15 mouse cellular contexts compared by ENCODE assay signal in the genomic region with DNA sequence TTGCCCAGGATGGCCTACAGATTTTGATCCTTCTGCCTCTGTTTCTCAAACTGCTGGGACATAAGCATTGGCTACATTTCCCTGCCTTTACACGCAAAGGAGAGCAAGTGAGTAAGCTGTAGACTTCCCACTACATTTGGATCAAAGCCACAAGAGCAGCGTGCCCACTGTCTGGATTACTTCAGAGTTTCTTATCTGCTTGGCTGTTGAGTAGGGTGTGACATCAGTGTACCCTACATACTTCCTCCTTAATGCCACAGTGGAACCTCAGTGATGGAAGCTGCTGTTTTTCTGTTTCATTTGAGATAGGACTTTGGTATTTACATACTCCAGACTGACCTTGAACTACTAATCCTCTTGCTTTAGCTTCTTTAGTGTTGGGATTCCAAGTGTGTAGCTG. TPM values are rescaled to one million over a fixed set of nuclear protein-coding genes. Genes with fewer than 3 reads are reported as not detected.
DNase-seq lines count a peak whose midpoint lies in the region; ATAC-seq and TF ChIP-seq lines count a peak whose summit lies in the region.
"Had no signal": no experiment of that assay in that cellular context is flagged by ENCODE, and none has a peak within 500 bp of the region (broad histone marks: within the 10 kb centered on the region; RNA-seq: fewer than 3 reads in every experiment).

No protein-coding gene starts in this region.

- peak overlapping the region; percentile 27 for H3K4me3 ChIP-seq in heart, embryonic 12.5 days
- H3K4me3 ChIP-seq in G1E (ENCODE audit: low read depth, low read length), result no peak overlapping the region
- peak overlapping the region; percentile 38 for H3K4me3 ChIP-seq in heart, postnatal 0 days (ENCODE audit: low read depth, low read length)
- no peak overlapping the region for H3K4me3 ChIP-seq in liver, embryonic 16.5 days (ENCODE audit: low read depth, low read length)
- no peak overlapping the region for H3K4me3 ChIP-seq in kidney, embryonic 14.5 days (ENCODE audit: low read length)
- H3K4me3 ChIP-seq in forebrain, embryonic 16.5 days (replicated peaks; ENCODE audit: low read length), result no peak overlapping the region
- H3K4me3 ChIP-seq: forebrain, embryonic 12.5 days; liver, embryonic 15.5 days; neural tube, embryonic 15.5 days had no signal

- peak; percentile 62; the same call in 1 of the 2 replicates for ATAC-seq in heart, embryonic 12.5 days (ENCODE audit: insufficient number of reproducible peaks, low FRiP score)
- peak; percentile 40; the same call in 1 of the 2 replicates for ATAC-seq in G1E (ENCODE audit: extremely low read depth, insufficient number of reproducible peaks, low FRiP score, poor library complexity, severe bottlenecking)
- ATAC-seq in heart, postnatal 0 days (ENCODE audit: insufficient read depth, low read depth), result peak; percentile 34
- peak; percentile 42; the same call in 1 of the 2 replicates for ATAC-seq in liver, embryonic 16.5 days (ENCODE audit: low read depth)
- ATAC-seq in kidney, embryonic 14.5 days (ENCODE audit: low FRiP score, low TSS enrichment), result no peak
- no peak for ATAC-seq in forebrain, embryonic 16.5 days

- peaks cover 65% of the 10 kb centered on the region for H3K4me1 ChIP-seq in heart, embryonic 12.5 days (replicated peaks)
- peaks cover 17% of the 10 kb centered on the region for H3K4me1 ChIP-seq in G1E (ENCODE audit: insufficient read depth, low read depth, low read length)
- peaks cover 39% of the 10 kb centered on the region for H3K4me1 ChIP-seq in heart, postnatal 0 days (ENCODE audit: control insufficient read depth, insufficient read depth)
- H3K4me1 ChIP-seq in liver, embryonic 16.5 days (ENCODE audit: control insufficient read depth, low read depth, low read length), result peaks cover 11% of the 10 kb centered on the region
- H3K4me1 ChIP-seq in kidney, embryonic 14.5 days (ENCODE audit: control insufficient read depth, insufficient read depth, low read length), result no peaks in the 10 kb centered on the region
- H3K4me1 ChIP-seq in forebrain, embryonic 16.5 days (replicated peaks; ENCODE audit: control insufficient read depth, insufficient read depth, low read length), result no peaks in the 10 kb centered on the region
- H3K4me1 ChIP-seq: forebrain, embryonic 12.5 days; neural tube, embryonic 15.5 days had no signal

- TF ChIP-seq EP300 in heart, postnatal 0 days (IDR thresholded peaks at IDR 0.05; ENCODE audit: low read depth), result peak; percentile 63

- H3K9ac ChIP-seq in heart, embryonic 12.5 days, result peak overlapping the region; percentile 52
- H3K9ac ChIP-seq in heart, postnatal 0 days (replicated peaks; ENCODE audit: low read depth, low read length), result peak overlapping the region; percentile 52; the same call in 1 of the 2 replicates
- no peak overlapping the region for H3K9ac ChIP-seq in liver, embryonic 16.5 days (ENCODE audit: low read depth, low read length)
- H3K9ac ChIP-seq in kidney, embryonic 14.5 days (ENCODE audit: low read depth, low read length), result no peak overlapping the region
- H3K9ac ChIP-seq in forebrain, embryonic 16.5 days (replicated peaks; ENCODE audit: low read depth, low read length), result no peak overlapping the region
- H3K9ac ChIP-seq: forebrain, embryonic 12.5 days; liver, embryonic 15.5 days; neural tube, embryonic 15.5 days had no signal

- intact Hi-C loops in heart, postnatal 25 days (cut with DNase I), result no loop called here

- H3K27ac ChIP-seq in heart, embryonic 12.5 days (ENCODE audit: poor library complexity, severe bottlenecking), result peak overlapping the region; percentile 94
- peak overlapping the region; percentile 97 for H3K27ac ChIP-seq in heart, postnatal 0 days (ENCODE audit: low read depth)
- no peak overlapping the region for H3K27ac ChIP-seq in liver, embryonic 16.5 days (ENCODE audit: low read length)
- H3K27ac ChIP-seq in kidney, embryonic 14.5 days (ENCODE audit: low read depth, low read length), result no peak overlapping the region
- H3K27ac ChIP-seq in forebrain, embryonic 16.5 days (ENCODE audit: low read length), result no peak overlapping the region
- H3K27ac ChIP-seq: forebrain, embryonic 12.5 days; liver, embryonic 15.5 days; neural tube, embryonic 15.5 days had no signal

- 12% methylated on average over 2 of the region's 2 CpGs for WGBS in heart, embryonic 12.5 days
- 8% methylated on average over 2 of the region's 2 CpGs for WGBS in heart, postnatal 0 days
- 16% methylated on average over 2 of the region's 2 CpGs for WGBS in liver, embryonic 16.5 days (ENCODE audit: insufficient replicate concordance)
- WGBS in kidney, embryonic 14.5 days, result 90% methylated on average over 2 of the region's 2 CpGs
- 81% methylated on average over 2 of the region's 2 CpGs for WGBS in forebrain, embryonic 16.5 days

- no peaks in the 10 kb centered on the region for H3K27me3 ChIP-seq in heart, embryonic 12.5 days (replicated peaks)
- H3K27me3 ChIP-seq in G1E (ENCODE audit: insufficient read depth, low read length), result no peaks in the 10 kb centered on the region
- no peaks in the 10 kb centered on the region for H3K27me3 ChIP-seq in heart, postnatal 0 days (ENCODE audit: control insufficient read depth, insufficient read depth, low read length)
- no peaks in the 10 kb centered on the region for H3K27me3 ChIP-seq in liver, embryonic 16.5 days (ENCODE audit: control insufficient read depth, insufficient read depth, low read depth, low read length)
- no peaks in the 10 kb centered on the region for H3K27me3 ChIP-seq in kidney, embryonic 14.5 days (ENCODE audit: control insufficient read depth, insufficient read depth, low read length)
- no peaks in the 10 kb centered on the region for H3K27me3 ChIP-seq in forebrain, embryonic 16.5 days (replicated peaks; ENCODE audit: control insufficient read depth, insufficient read depth, low read length)
- H3K27me3 ChIP-seq: forebrain, embryonic 12.5 days; liver, embryonic 15.5 days; neural tube, embryonic 15.5 days had no signal

- no peaks in the 10 kb centered on the region for H3K9me3 ChIP-seq in heart, embryonic 12.5 days (replicated peaks)
- H3K9me3 ChIP-seq in G1E (replicated peaks), result no peaks in the 10 kb centered on the region
- no peaks in the 10 kb centered on the region for H3K9me3 ChIP-seq in heart, postnatal 0 days (replicated peaks; ENCODE audit: control insufficient read depth, low read length)
- H3K9me3 ChIP-seq in liver, embryonic 16.5 days (replicated peaks; ENCODE audit: control insufficient read depth, low read length), result no peaks in the 10 kb centered on the region
- H3K9me3 ChIP-seq in kidney, embryonic 14.5 days (ENCODE audit: control insufficient read depth, low read length), result no peaks in the 10 kb centered on the region
- no peaks in the 10 kb centered on the region for H3K9me3 ChIP-seq in forebrain, embryonic 16.5 days (ENCODE audit: control insufficient read depth, low read length)
- H3K9me3 ChIP-seq: forebrain, embryonic 12.5 days; liver, embryonic 15.5 days; neural tube, embryonic 15.5 days had no signal

- TF ChIP-seq CTCF in G1E (IDR thresholded peaks at IDR 0.05; ENCODE audit: low read depth, low read length), result no peak
- no peak for TF ChIP-seq CTCF in heart, postnatal 0 days (IDR thresholded peaks at IDR 0.05; ENCODE audit: low read depth)

- no peak for DNase-seq in heart, postnatal 25 days (ENCODE audit: low spot score)
- DNase-seq in G1E (ENCODE audit: low spot score), result peak; percentile 40
- DNase-seq in heart, postnatal 0 days (ENCODE audit: low spot score), result peak; percentile 79
- DNase-seq in embryo, embryonic 10.5 days (ENCODE audit: low spot score), result no peak
- DNase-seq: adrenal gland, postnatal 14 days; cerebellum, postnatal 36 days; kidney, adult 9 months; right cerebral cortex, adult 18-20 months had no signal

- peaks cover 49% of the 10 kb centered on the region for H3K36me3 ChIP-seq in heart, embryonic 12.5 days
- H3K36me3 ChIP-seq in G1E (replicated peaks), result peaks cover 86% of the 10 kb centered on the region
- peaks cover 11% of the 10 kb centered on the region for H3K36me3 ChIP-seq in heart, postnatal 0 days (replicated peaks; ENCODE audit: control insufficient read depth, insufficient read depth, low read length)
- no peaks in the 10 kb centered on the region; the same call in 1 of the 2 replicates for H3K36me3 ChIP-seq in liver, embryonic 16.5 days (ENCODE audit: control insufficient read depth, insufficient read depth)
- H3K36me3 ChIP-seq in kidney, embryonic 14.5 days (ENCODE audit: control insufficient read depth, insufficient read depth, low read length), result peaks cover 42% of the 10 kb centered on the region
- H3K36me3 ChIP-seq in forebrain, embryonic 16.5 days (ENCODE audit: control insufficient read depth, insufficient read depth), result peaks cover 8% of the 10 kb centered on the region; the same call in 1 of the 2 replicates

- H3K4me2 ChIP-seq in heart, embryonic 12.5 days, result peak overlapping the region; percentile 42
- peak overlapping the region; percentile 53 for H3K4me2 ChIP-seq in heart, postnatal 0 days (ENCODE audit: low read depth, low read length)
- H3K4me2 ChIP-seq in liver, embryonic 16.5 days (ENCODE audit: low read depth, low read length), result no peak overlapping the region
- H3K4me2 ChIP-seq in kidney, embryonic 14.5 days (replicated peaks; ENCODE audit: low read depth, low read length), result no peak overlapping the region
- no peak overlapping the region for H3K4me2 ChIP-seq in forebrain, embryonic 16.5 days (ENCODE audit: low read length)
- H3K4me2 ChIP-seq: forebrain, embryonic 12.5 days; liver, embryonic 15.5 days; neural tube, embryonic 15.5 days had no signal

RNA-seq across cellular contexts. Expression of a gene that starts 20.2 kb away (rescaled TPM):
- polyA plus RNA-seq in heart, embryonic 12.5 days (2016; fragmentation: Nextera tagmentation; extraction: Ambion mirVana), result 73.5 and 75.0 TPM in 2 replicates
- total RNA-seq in heart, postnatal 25 days (2021), result 10 to 100 TPM; 35.0 to 38.6 TPM
- 49.3 and 49.6 TPM in 2 replicates for total RNA-seq in G1E (2014; fragmentation: Nextera tagmentation)
- 49.7 and 52.2 TPM in 2 replicates for total RNA-seq in G1E (2017)
- 32.9 and 38.1 TPM in 2 replicates for polyA plus RNA-seq in G1E (2012)
- total RNA-seq in heart, postnatal 0 days (2014; rRNA removed; ENCODE audit: low replicate concordance), result 54.7 and 65.5 TPM in 2 replicates
- polyA plus RNA-seq in heart, postnatal 0 days (2015; fragmentation: Nextera tagmentation; extraction: Ambion mirVana), result 22.6 and 25.5 TPM in 2 replicates
- polyA plus RNA-seq in liver, embryonic 16.5 days (2015; fragmentation: Nextera tagmentation; extraction: Ambion mirVana), result 12.4 and 14.7 TPM in 2 replicates
- 60.0 and 101 TPM in 2 replicates for polyA plus RNA-seq in kidney, embryonic 14.5 days (2014; fragmentation: Nextera tagmentation; extraction: Ambion mirVana)
- 63.8 and 65.6 TPM in 2 replicates for polyA plus RNA-seq in forebrain, embryonic 16.5 days (2015; fragmentation: Nextera tagmentation; extraction: Ambion mirVana)

RNA-seq across cellular contexts. Expression of a gene that starts 20.2 kb away (rescaled TPM):
- polyA plus RNA-seq in heart, embryonic 12.5 days (2016; fragmentation: Nextera tagmentation; extraction: Ambion mirVana), result 24.7 and 25.0 TPM in 2 replicates
- 10 to 100 TPM; 11.3 to 12.6 TPM for total RNA-seq in heart, postnatal 25 days (2021)
- total RNA-seq in G1E (2014; fragmentation: Nextera tagmentation) (12.8 and 14.4 TPM in 2 replicates), G1E (2017) (7.9 and 9.7 TPM in 2 replicates)
- polyA plus RNA-seq in G1E (2012), result 16.3 and 17.0 TPM in 2 replicates
- 54.3 and 60.1 TPM in 2 replicates for total RNA-seq in heart, postnatal 0 days (2014; rRNA removed; ENCODE audit: low replicate concordance)
- polyA plus RNA-seq in heart, postnatal 0 days (2015; fragmentation: Nextera tagmentation; extraction: Ambion mirVana), result 27.8 and 29.2 TPM in 2 replicates
- 7.4 and 8.2 TPM in 2 replicates for polyA plus RNA-seq in liver, embryonic 16.5 days (2015; fragmentation: Nextera tagmentation; extraction: Ambion mirVana)
- 13.4 and 19.6 TPM in 2 replicates for polyA plus RNA-seq in kidney, embryonic 14.5 days (2014; fragmentation: Nextera tagmentation; extraction: Ambion mirVana)
- 10.9 and 12.1 TPM in 2 replicates for polyA plus RNA-seq in forebrain, embryonic 16.5 days (2015; fragmentation: Nextera tagmentation; extraction: Ambion mirVana)

RNA-seq across cellular contexts. Expression of a gene that starts 25.8 kb away (rescaled TPM):
- 98.0 and 99.4 TPM in 2 replicates for polyA plus RNA-seq in heart, embryonic 12.5 days (2016; fragmentation: Nextera tagmentation; extraction: Ambion mirVana)
- total RNA-seq in heart, postnatal 25 days (2021), result 10 to 100 TPM; 25.7 to 26.9 TPM
- total RNA-seq in G1E (2014; fragmentation: Nextera tagmentation) (174 and 198 TPM in 2 replicates), G1E (2017) (314 and 315 TPM in 2 replicates)
- 299 and 333 TPM in 2 replicates for polyA plus RNA-seq in G1E (2012)
- total RNA-seq in heart, postnatal 0 days (2014; rRNA removed; ENCODE audit: low replicate concordance), result 51.3 and 79.7 TPM in 2 replicates
- polyA plus RNA-seq in heart, postnatal 0 days (2015; fragmentation: Nextera tagmentation; extraction: Ambion mirVana), result 37.5 and 38.1 TPM in 2 replicates
- polyA plus RNA-seq in liver, embryonic 16.5 days (2015; fragmentation: Nextera tagmentation; extraction: Ambion mirVana), result 32.6 and 34.6 TPM in 2 replicates
- 55.9 and 56.1 TPM in 2 replicates for polyA plus RNA-seq in kidney, embryonic 14.5 days (2014; fragmentation: Nextera tagmentation; extraction: Ambion mirVana)
- 67.0 and 69.0 TPM in 2 replicates for polyA plus RNA-seq in forebrain, embryonic 16.5 days (2015; fragmentation: Nextera tagmentation; extraction: Ambion mirVana)

RNA-seq across cellular contexts. Expression of a gene that starts 54.9 kb away (rescaled TPM):
- polyA plus RNA-seq in heart, embryonic 12.5 days (2016; fragmentation: Nextera tagmentation; extraction: Ambion mirVana), result 1,263 and 1,284 TPM in 2 replicates
- 1,000 to 10,000 TPM; 1,585 to 1,678 TPM for total RNA-seq in heart, postnatal 25 days (2021)
- total RNA-seq in G1E (2014; fragmentation: Nextera tagmentation) (161 and 182 TPM in 2 replicates), G1E (2017) (89.3 and 121 TPM in 2 replicates)
- 1,259 and 1,762 TPM in 2 replicates for polyA plus RNA-seq in G1E (2012)
- total RNA-seq in heart, postnatal 0 days (2014; rRNA removed; ENCODE audit: low replicate concordance), result 181 and 183 TPM in 2 replicates
- 2,966 and 3,134 TPM in 2 replicates for polyA plus RNA-seq in heart, postnatal 0 days (2015; fragmentation: Nextera tagmentation; extraction: Ambion mirVana)
- 389 and 415 TPM in 2 replicates for polyA plus RNA-seq in liver, embryonic 16.5 days (2015; fragmentation: Nextera tagmentation; extraction: Ambion mirVana)
- 713 and 832 TPM in 2 replicates for polyA plus RNA-seq in kidney, embryonic 14.5 days (2014; fragmentation: Nextera tagmentation; extraction: Ambion mirVana)
- 530 and 550 TPM in 2 replicates for polyA plus RNA-seq in forebrain, embryonic 16.5 days (2015; fragmentation: Nextera tagmentation; extraction: Ambion mirVana)

Comparison
In these comparisons a context has a peak if more than half of its experiments do, and no peak if none do; other contexts are left out.
1. DNase-seq: peak in G1E (single experiment) and heart, postnatal 0 days (single experiment); none in heart, postnatal 25 days (single experiment) and embryo, embryonic 10.5 days (single experiment).
2. ATAC-seq: peak in heart, embryonic 12.5 days (single experiment), G1E (single experiment), heart, postnatal 0 days (single experiment) and liver, embryonic 16.5 days (single experiment); none in kidney, embryonic 14.5 days (single experiment) and forebrain, embryonic 16.5 days (single experiment).
3. H3K27ac ChIP-seq: peak in heart, embryonic 12.5 days (single experiment) and heart, postnatal 0 days (single experiment); none in liver, embryonic 16.5 days (single experiment), kidney, embryonic 14.5 days (single experiment) and forebrain, embryonic 16.5 days (single experiment).
4. H3K4me2 ChIP-seq: peak in heart, embryonic 12.5 days (single experiment) and heart, postnatal 0 days (single experiment); none in liver, embryonic 16.5 days (single experiment), kidney, embryonic 14.5 days (single experiment) and forebrain, embryonic 16.5 days (single experiment).
5. H3K4me3 ChIP-seq: peak in heart, embryonic 12.5 days (single experiment) and heart, postnatal 0 days (single experiment); none in G1E (single experiment), liver, embryonic 16.5 days (single experiment), kidney, embryonic 14.5 days (single experiment) and forebrain, embryonic 16.5 days (single experiment).
6. H3K9ac ChIP-seq: peak in heart, embryonic 12.5 days (single experiment) and heart, postnatal 0 days (single experiment); none in liver, embryonic 16.5 days (single experiment), kidney, embryonic 14.5 days (single experiment) and forebrain, embryonic 16.5 days (single experiment).